Mouse (Mus musculus) heart, adult 2 months (tissue): ENCODE results near the gene Slc35f3. TPM values are rescaled to one million over a fixed set of nuclear protein-coding genes. Genes with fewer than 3 reads are reported as not detected.

ENCODE experiments used
- DNase-seq, 2 experiments: peaks; one replicate each; pipeline ENCODE4 v3.0.0; 2021
- H3K27ac ChIP-seq: fragments of 200-600 bp; 2 replicates; pipeline ENCODE4 v1.8.1; 2022
- H3K27me3 ChIP-seq: fragments of 200-500 bp; 2 replicates; pipeline ENCODE4 v1.6.1; 2012; ENCODE audit warnings: mild to moderate bottlenecking, low read length, inconsistent platforms, mixed read lengths; ENCODE audit not compliant: control insufficient read depth, insufficient read depth
- H3K36me3 ChIP-seq: fragments of 200-500 bp; 2 replicates; pipeline ENCODE4 v1.6.1; 2012; ENCODE audit warnings: low read length, inconsistent platforms; ENCODE audit not compliant: control insufficient read depth, insufficient read depth
- H3K4me1 ChIP-seq: fragments of 200-500 bp; 2 replicates; pipeline ENCODE4 v1.6.1; 2011; ENCODE audit warnings: low read length; ENCODE audit not compliant: control insufficient read depth, insufficient read depth
- H3K4me3 ChIP-seq: fragments of 200-600 bp; 2 replicates; pipeline ENCODE4 v1.8.1; 2022
- H3K79me2 ChIP-seq: fragments of 200-500 bp; replicated peaks from 2 replicates; pipeline ENCODE4 v1.6.1; 2012; ENCODE audit warnings: mild to moderate bottlenecking, inconsistent platforms, low read length, moderate library complexity, mixed read lengths; ENCODE audit not compliant: control insufficient read depth, insufficient read depth
- H3K9ac ChIP-seq: fragments of 200-500 bp; 2 replicates; pipeline ENCODE4 v1.6.1; 2012; ENCODE audit warnings: low read depth, mild to moderate bottlenecking, control low read depth, inconsistent platforms, low read length, mixed read lengths
- CTCF ChIP-seq: fragments of 200-600 bp; IDR thresholded peaks from 2 replicates; pipeline ENCODE4 v1.8.1; 2022; ENCODE audit warnings: antibody characterized with exemption, mild to moderate bottlenecking, moderate library complexity
- EP300 ChIP-seq: fragments of 200-500 bp; IDR thresholded peaks from 2 replicates; pipeline ENCODE4 v1.6.1; 2011; ENCODE audit warnings: low read depth, low read length, control low read depth; ENCODE audit not compliant: insufficient read depth
- POLR2A ChIP-seq: fragments of 200-500 bp; IDR thresholded peaks from 2 replicates; pipeline ENCODE4 v1.6.1; 2011; ENCODE audit warnings: mild to moderate bottlenecking, low read depth, low read length, control low read depth; ENCODE audit not compliant: insufficient read depth
- WGBS: fragments of 180-500 bp; shearing (Covaris S2); methylation state at CpG from one replicate; pipeline ENCODE4 v1.1.7; 2018; 5-methylcytosine and 5-hydroxymethylcytosine counted together
- intact Hi-C: fragments of 180-260 bp; cut with DNase I; formaldehyde crosslinking; loops from one replicate; pipeline ENCODE4 v1.15.1; 2025
- polyA plus RNA-seq: library from polyadenylated mRNA; depleted of rRNA; stranded (reverse); fragments of >200 nt; gene quantifications from 2 replicates; pipeline ENCODE4 v1.2.3, GENCODE M21; 2012
- total RNA-seq, 2 experiments: library from RNA; stranded (reverse); gene quantifications; 2 replicates each; pipeline ENCODE4 v1.2.3; 2021

Gene Slc35f3
- total and polyA plus RNA-seq, 3 experiments, result not detected

GRCm38 (mm10) chr8:126381299-126381698 lies 82.9 kb downstream of the Slc35f3 start:
- intact Hi-C loops, result loop anchor here (10.0 kb wide), 1 partner anchor 126 kb away; no protein-coding TSS in a partner anchor

GRCm38 (mm10) chr8:126382216-126382615 lies 83.9 kb downstream of the Slc35f3 start:
- H3K9ac ChIP-seq, result no peak overlapping the region
- WGBS, result 33% methylated on average over 14 of the region's 14 CpGs
- TF ChIP-seq POLR2A, result no peak
- TF ChIP-seq EP300, result no peak
- TF ChIP-seq CTCF, result no peak
- H3K27me3 ChIP-seq, result no peaks in the 10 kb centered on the region; the same call in 1 of the 2 replicates
- no peaks in the 10 kb centered on the region for H3K4me1 ChIP-seq
- no peak overlapping the region for H3K27ac ChIP-seq
- no peaks in the 10 kb centered on the region for H3K36me3 ChIP-seq
- H3K4me3 ChIP-seq, result no peak overlapping the region
- no peaks in the 10 kb centered on the region for H3K79me2 ChIP-seq
- intact Hi-C loops, result loop anchor here (10.0 kb wide), 1 partner anchor 127 kb away; no protein-coding TSS in a partner anchor
- no peak for DNase-seq

More at GRCm38 (mm10) chr8:126381299-126381698, 82.9 kb downstream of the Slc35f3 start:
- no peaks in the 10 kb centered on the region for H3K4me1 ChIP-seq
- H3K27me3 ChIP-seq, result peaks cover 3% of the 10 kb centered on the region
- H3K36me3 ChIP-seq, result no peaks in the 10 kb centered on the region
- H3K9ac ChIP-seq, result no peak overlapping the region
- DNase-seq, result no peak
- H3K79me2 ChIP-seq, result no peaks in the 10 kb centered on the region
- TF ChIP-seq POLR2A (no peak), EP300 (no peak)
- no peak overlapping the region for H3K27ac ChIP-seq
- no peak overlapping the region for H3K4me3 ChIP-seq
- 79% methylated on average over 7 of the region's 7 CpGs for WGBS

- no peak for DNase-seq
- 62% methylated on average over 5 of the region's 5 CpGs for WGBS
- no peak overlapping the region for H3K9ac ChIP-seq
Observed at GRCm38 (mm10) chr8:126382749-126383148, 84.4 kb downstream of the Slc35f3 start.

DNA sequence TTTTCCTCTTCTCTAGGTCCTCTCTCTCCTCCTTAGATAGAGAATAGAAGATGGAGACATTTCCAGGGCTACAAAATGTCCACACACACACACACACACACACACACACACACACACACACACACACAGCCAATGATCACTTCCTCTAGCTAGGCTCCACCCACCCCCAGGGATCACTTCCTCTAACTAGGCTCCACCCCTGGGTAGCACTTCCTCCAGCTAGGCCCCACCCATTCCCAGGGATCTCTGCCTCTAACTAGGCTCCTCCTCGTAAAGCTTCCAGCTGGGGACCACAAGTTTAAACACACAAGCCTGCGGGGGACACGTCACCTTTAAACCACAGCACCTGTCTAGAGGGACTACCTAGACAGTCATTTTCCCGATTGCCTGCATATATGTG lies 89.2 kb downstream of the Slc35f3 start:
- H3K4me1 ChIP-seq, result no peaks in the 10 kb centered on the region
- TF ChIP-seq CTCF (no peak), POLR2A (no peak), EP300 (no peak)
- H3K36me3 ChIP-seq, result no peaks in the 10 kb centered on the region
- H3K27me3 ChIP-seq, result no peaks in the 10 kb centered on the region; the same call in 1 of the 2 replicates
- no peaks in the 10 kb centered on the region for H3K79me2 ChIP-seq
- no peak overlapping the region for H3K27ac ChIP-seq
- no peak for DNase-seq
- no peak overlapping the region for H3K4me3 ChIP-seq
- 83% methylated on average over 4 of the region's 4 CpGs for WGBS
- intact Hi-C loops, result loop anchor here (10.0 kb wide), 1 partner anchor 133 kb away; no protein-coding TSS in a partner anchor
- no peak overlapping the region for H3K9ac ChIP-seq

More at GRCm38 (mm10) chr8:126382749-126383148, 84.4 kb downstream of the Slc35f3 start:
- Histone ChIP-seq H3K4me1 (no peaks in the 10 kb centered on the region), H3K36me3 (no peaks in the 10 kb centered on the region), H3K27me3 (no peaks in the 10 kb centered on the region; the same call in 1 of the 2 replicates), H3K79me2 (no peaks in the 10 kb centered on the region), H3K27ac (no peak overlapping the region), H3K4me3 (no peak overlapping the region)
- intact Hi-C loops, result loop anchor here (10.0 kb wide), 1 partner anchor 128 kb away; no protein-coding TSS in a partner anchor
- TF ChIP-seq CTCF (peak; percentile 59), EP300 (no peak), POLR2A (no peak)

- no peak for DNase-seq
- WGBS, result 38% methylated on average over 2 of the region's 2 CpGs
Observed at GRCm38 (mm10) chr8:126391541-126391940, 93.2 kb downstream of the Slc35f3 start.

GRCm38 (mm10) chr8:126395386-126395785 lies 97.0 kb downstream of the Slc35f3 start:
- WGBS, result 78% methylated on average over 9 of the region's 9 CpGs
- TF ChIP-seq CTCF, result no peak
- Histone ChIP-seq H3K4me3 (no peak overlapping the region), H3K9ac (no peak overlapping the region), H3K27ac (no peak overlapping the region), H3K27me3 (no peaks in the 10 kb centered on the region), H3K36me3 (no peaks in the 10 kb centered on the region), H3K79me2 (no peaks in the 10 kb centered on the region), H3K4me1 (no peaks in the 10 kb centered on the region)
- intact Hi-C loops, result no loop called here
- no peak for DNase-seq

More at GRCm38 (mm10) chr8:126391541-126391940, 93.2 kb downstream of the Slc35f3 start:
- no peaks in the 10 kb centered on the region for H3K36me3 ChIP-seq
- no peaks in the 10 kb centered on the region for H3K79me2 ChIP-seq
- H3K27ac ChIP-seq, result no peak overlapping the region
- intact Hi-C loops, result no loop called here
- no peak for TF ChIP-seq EP300
- TF ChIP-seq POLR2A, result no peak
- no peak overlapping the region for H3K9ac ChIP-seq
- H3K27me3 ChIP-seq, result no peaks in the 10 kb centered on the region
- H3K4me3 ChIP-seq, result no peak overlapping the region
- no peaks in the 10 kb centered on the region for H3K4me1 ChIP-seq
